Mouse (Mus musculus) lung, embryonic 16.5 days (tissue): ENCODE results near the gene Lmo7. TPM values are rescaled to one million over a fixed set of nuclear protein-coding genes. Genes with fewer than 3 reads are reported as not detected.

ENCODE experiments used
- ATAC-seq: fragments of 200-750 bp; cut with Nextera tagmentation; 2 replicates; pipeline ENCODE4 v1.8.0; 2017; ENCODE audit warnings: low read depth, mild to moderate bottlenecking, moderate library complexity
- H3K27ac ChIP-seq: fragments of 300-500 bp; sonication (generic); 2 replicates; pipeline ENCODE4 v1.5.1; 2014; ENCODE audit warnings: mild to moderate bottlenecking, control low read depth, low read length
- H3K27me3 ChIP-seq: fragments of 300-500 bp; sonication (generic); 2 replicates; pipeline ENCODE4 v1.6.1; 2014; ENCODE audit warnings: low read depth, low read length, mixed read lengths; ENCODE audit not compliant: control insufficient read depth, insufficient read depth
- H3K36me3 ChIP-seq: fragments of 300-500 bp; sonication (generic); 2 replicates; pipeline ENCODE4 v1.6.1; 2014; ENCODE audit warnings: low read length; ENCODE audit not compliant: control insufficient read depth, insufficient read depth
- H3K4me1 ChIP-seq: fragments of 300-500 bp; sonication (generic); replicated peaks from 2 replicates; pipeline ENCODE4 v1.6.1; 2014; ENCODE audit warnings: low read length, mixed read lengths; ENCODE audit not compliant: control insufficient read depth, insufficient read depth
- H3K4me2 ChIP-seq: fragments of 300-500 bp; sonication (generic); 2 replicates; pipeline ENCODE4 v1.6.1; 2014; ENCODE audit warnings: low read depth, low read length, control low read depth
- H3K4me3 ChIP-seq: fragments of 300-500 bp; sonication (generic); 2 replicates; pipeline ENCODE4 v1.5.1; 2014; ENCODE audit warnings: mild to moderate bottlenecking, low read length, control low read depth
- H3K9ac ChIP-seq: fragments of 300-500 bp; sonication (generic); 2 replicates; pipeline ENCODE4 v1.6.1; 2014; ENCODE audit warnings: low read length, control low read depth
- H3K9me3 ChIP-seq: fragments of 300-500 bp; sonication (generic); 2 replicates; pipeline ENCODE4 v1.6.1; 2016; ENCODE audit warnings: low read length; ENCODE audit not compliant: control insufficient read depth
- WGBS: fragments of 180-500 bp; shearing (Covaris S2); extraction: QIAGEN DNeasy Blood & Tissue Kit; methylation state at CpG from one replicate; pipeline ENCODE4 v1.1.7; 2014; 5-methylcytosine and 5-hydroxymethylcytosine counted together
- polyA plus RNA-seq: library from polyadenylated mRNA; unstranded; fragments of >200 nt; fragmentation: Nextera tagmentation; extraction: Ambion mirVana; gene quantifications from 2 replicates; pipeline ENCODE4 v1.2.1, GENCODE M21; 2015

Gene Lmo7
- polyA plus RNA-seq, 1 experiment from 2014 or later = 46.4 TPM

DNA sequence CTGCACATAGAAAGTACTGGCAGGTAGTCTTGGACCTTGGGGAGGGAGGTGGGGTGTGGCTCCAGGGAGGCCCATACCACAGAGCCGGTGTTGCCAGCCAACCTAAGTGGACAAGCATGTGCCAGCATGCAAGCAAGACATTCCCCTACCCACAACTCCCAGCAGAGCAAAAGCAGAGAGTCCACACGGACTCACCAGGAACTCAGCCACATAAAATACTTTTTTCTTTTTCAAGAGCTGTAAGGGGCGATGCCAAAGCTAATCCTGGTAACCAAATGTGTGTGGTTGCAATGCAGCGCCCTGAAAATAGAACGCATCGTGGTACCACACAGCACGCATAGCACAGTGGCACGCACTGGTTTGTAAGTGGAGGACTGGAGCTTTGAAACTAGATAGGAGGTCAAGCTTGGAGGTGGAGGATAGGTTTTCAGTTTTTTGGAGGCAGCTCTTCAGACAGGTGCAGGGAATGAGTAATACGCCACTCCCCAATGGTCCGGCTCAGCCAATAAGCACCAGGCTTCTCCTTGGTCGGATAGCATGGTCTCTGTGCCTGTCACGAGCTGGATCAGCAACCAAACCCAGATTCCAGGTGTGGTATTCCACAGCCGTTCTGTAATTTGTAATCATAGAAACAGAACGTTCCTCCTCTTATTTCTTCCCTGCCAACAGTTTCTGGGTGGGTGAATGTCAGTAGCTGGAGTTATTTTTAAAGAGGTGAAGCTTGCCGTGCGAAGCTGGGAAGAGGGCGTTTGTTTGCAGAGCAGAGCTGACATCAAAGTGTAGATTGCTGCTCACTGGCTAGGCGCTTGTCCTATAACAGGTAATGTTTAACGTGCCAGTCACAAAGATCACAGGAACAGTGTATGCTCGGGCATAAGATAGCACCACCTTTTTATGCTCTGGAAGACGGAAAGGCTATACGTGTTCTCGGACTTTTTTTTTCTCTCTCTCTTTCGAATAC is 110.3 kb downstream of the Lmo7 start:
- Histone ChIP-seq H3K4me1 (peaks cover 10% of the 10 kb centered on the region), H3K4me2 (peak overlapping the region; percentile 38), H3K9ac (peak overlapping the region; percentile 58), H3K9me3 (no peaks in the 10 kb centered on the region), H3K4me3 (peak overlapping the region; percentile 46), H3K36me3 (no peaks in the 10 kb centered on the region), H3K27me3 (no peaks in the 10 kb centered on the region), H3K27ac (peak overlapping the region; percentile 89)
- peak; percentile 80 for ATAC-seq
- 40% methylated on average over 24 of the region's 24 CpGs for WGBS

- 61% methylated on average over 5 of the region's 5 CpGs for WGBS
- Histone ChIP-seq H3K4me1 (peaks cover 10% of the 10 kb centered on the region), H3K27ac (peak overlapping the region; percentile 69), H3K9ac (peak overlapping the region; percentile 61), H3K9me3 (no peaks in the 10 kb centered on the region), H3K4me3 (peak overlapping the region; percentile 46), H3K27me3 (no peaks in the 10 kb centered on the region), H3K4me2 (peak overlapping the region; percentile 50), H3K36me3 (no peaks in the 10 kb centered on the region)
- no peak for ATAC-seq
These were observed 111.5 kb downstream of the Lmo7 start for GRCm38 (mm10) chr14:101841271-101841670.

DNA sequence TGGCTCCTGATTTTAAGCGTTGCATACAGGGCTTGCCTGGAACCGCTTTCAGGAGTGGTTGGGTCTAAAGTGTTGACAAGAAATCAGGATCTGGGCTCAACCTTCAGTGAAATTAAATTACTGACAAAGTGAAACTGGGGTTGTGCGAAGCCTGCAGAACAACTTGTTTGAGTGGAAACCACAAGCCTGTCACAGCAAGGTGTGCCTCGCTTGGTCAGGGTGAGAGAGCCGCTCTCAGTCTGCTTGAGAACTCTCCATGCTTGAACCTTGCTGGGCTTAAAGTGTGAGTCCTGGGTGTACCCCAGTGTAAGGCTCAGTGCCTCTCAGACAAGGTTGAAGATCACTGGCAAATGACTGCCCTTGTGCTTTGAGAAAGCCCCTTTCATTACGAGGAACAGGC is 112.8 kb downstream of the Lmo7 start:
- Histone ChIP-seq H3K9me3 (no peaks in the 10 kb centered on the region), H3K4me3 (peak overlapping the region; percentile 46), H3K4me2 (peak overlapping the region; percentile 50), H3K9ac (peak overlapping the region; percentile 57), H3K27me3 (no peaks in the 10 kb centered on the region), H3K4me1 (peaks cover 5% of the 10 kb centered on the region), H3K27ac (peak overlapping the region; percentile 77), H3K36me3 (no peaks in the 10 kb centered on the region)
- no peak for ATAC-seq
- 58% methylated on average over 6 of the region's 6 CpGs for WGBS

DNA sequence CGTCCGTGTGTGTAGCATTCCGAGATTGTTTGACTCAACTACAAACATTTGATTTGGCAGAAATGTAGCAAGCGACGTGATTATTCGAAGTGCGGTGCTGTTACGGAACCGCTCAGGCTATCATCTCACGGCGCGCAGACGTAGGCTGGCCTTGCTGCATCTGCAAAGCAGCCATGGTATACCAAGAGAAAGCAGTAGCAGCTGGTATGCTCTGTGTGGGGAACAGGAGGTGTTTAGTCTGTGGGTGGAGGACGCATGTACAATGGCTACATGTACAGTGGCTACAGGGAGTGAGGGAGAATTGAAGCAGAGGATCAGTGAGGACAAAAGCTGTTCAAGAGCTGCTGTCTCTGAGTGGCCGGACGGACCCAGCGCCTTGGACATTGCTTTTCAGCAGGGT is 113.7 kb downstream of the Lmo7 start:
- H3K36me3 ChIP-seq = no peaks in the 10 kb centered on the region
- H3K9ac ChIP-seq = peak overlapping the region; percentile 0; the same call in 1 of the 2 replicates
- H3K4me3 ChIP-seq = peak overlapping the region; percentile 46
- H3K27ac ChIP-seq = no peak overlapping the region
- no peaks in the 10 kb centered on the region for H3K9me3 ChIP-seq
- H3K4me1 ChIP-seq = peaks cover 2% of the 10 kb centered on the region; the same call in 1 of the 2 replicates
- peak overlapping the region; percentile 50 for H3K4me2 ChIP-seq
- no peak for ATAC-seq
- 78% methylated on average over 17 of the region's 17 CpGs for WGBS
- no peaks in the 10 kb centered on the region for H3K27me3 ChIP-seq

GRCm38 (mm10) chr14:101844467-101844866 is 114.7 kb downstream of the Lmo7 start:
- Histone ChIP-seq H3K4me1 (peaks cover 1% of the 10 kb centered on the region; the same call in 1 of the 2 replicates), H3K27me3 (no peaks in the 10 kb centered on the region), H3K4me2 (no peak overlapping the region), H3K4me3 (no peak overlapping the region), H3K36me3 (no peaks in the 10 kb centered on the region), H3K27ac (no peak overlapping the region), H3K9me3 (no peaks in the 10 kb centered on the region), H3K9ac (no peak overlapping the region)
- WGBS = 60% methylated on average over 7 of the region's 7 CpGs
- no peak for ATAC-seq

DNA sequence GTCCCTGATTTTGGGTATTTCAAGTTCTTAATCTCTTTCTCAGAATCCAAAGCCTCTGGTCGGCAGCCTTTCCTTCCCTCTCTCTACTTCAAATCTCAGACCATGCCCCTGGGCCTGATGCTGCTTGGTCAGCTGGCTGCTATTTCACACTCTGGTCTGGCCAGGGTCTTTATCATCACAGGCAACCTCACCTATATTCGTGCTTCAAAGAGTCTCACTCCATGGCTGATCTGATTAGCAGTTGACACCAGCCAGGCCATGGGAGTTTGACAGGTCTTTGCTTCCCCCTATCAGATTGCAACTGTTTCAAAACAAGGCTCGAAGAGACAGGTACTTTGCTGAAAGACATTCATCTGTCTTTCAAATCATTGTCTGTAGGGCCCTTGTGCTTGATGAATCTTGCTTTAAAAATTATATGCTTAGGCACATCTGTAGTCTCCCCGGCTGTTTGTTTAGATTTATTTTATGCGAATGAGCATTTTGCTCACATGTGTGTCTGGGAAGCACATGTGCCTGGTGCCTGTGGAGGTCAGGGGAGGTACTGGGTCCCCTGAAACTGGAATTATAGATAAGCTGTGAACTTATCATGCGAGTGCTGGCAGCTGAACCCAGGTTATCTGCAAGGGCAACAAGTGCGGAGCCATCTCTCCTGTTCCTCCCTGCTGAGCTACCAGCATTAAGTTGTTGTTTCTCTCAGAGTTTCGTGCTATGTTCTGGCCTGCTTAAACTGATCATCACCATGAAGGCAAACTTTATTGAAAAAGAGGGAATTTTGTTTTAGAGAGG is 116.5 kb downstream of the Lmo7 start:
- no peak for ATAC-seq

DNA sequence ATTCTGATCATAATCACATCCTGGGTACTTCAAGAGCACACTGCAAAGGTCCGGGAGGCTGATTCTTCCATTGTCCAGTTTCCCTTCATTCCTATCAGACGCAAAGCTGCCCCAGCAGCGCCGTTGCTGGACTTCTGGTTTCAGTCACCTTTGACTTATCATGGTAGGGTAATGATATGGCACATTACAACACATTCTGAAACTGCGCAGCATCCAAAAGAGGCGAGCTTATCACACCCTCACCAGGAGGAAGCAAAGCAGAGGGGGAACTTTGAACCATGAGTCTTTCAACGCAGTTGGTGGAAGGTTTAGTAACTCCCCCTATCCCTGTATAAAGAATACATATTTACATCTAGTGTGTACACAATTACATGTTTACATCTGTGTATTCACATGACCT is 117.8 kb downstream of the Lmo7 start:
- Histone ChIP-seq H3K4me3 (no peak overlapping the region), H3K36me3 (no peaks in the 10 kb centered on the region), H3K4me1 (peaks cover 1% of the 10 kb centered on the region; the same call in 1 of the 2 replicates), H3K27me3 (no peaks in the 10 kb centered on the region), H3K9me3 (no peaks in the 10 kb centered on the region), H3K4me2 (no peak overlapping the region), H3K9ac (no peak overlapping the region), H3K27ac (no peak overlapping the region)
- no peak for ATAC-seq
- 75% methylated on average over 7 of the region's 7 CpGs for WGBS

More for the DNA sequence above, 116.5 kb downstream of the Lmo7 start:
- H3K4me3 ChIP-seq = no peak overlapping the region
- WGBS = 58% methylated on average over 8 of the region's 8 CpGs
- H3K36me3 ChIP-seq = no peaks in the 10 kb centered on the region
- H3K27me3 ChIP-seq = no peaks in the 10 kb centered on the region
- no peak overlapping the region for H3K9ac ChIP-seq
- no peak overlapping the region for H3K4me2 ChIP-seq
- H3K9me3 ChIP-seq = no peaks in the 10 kb centered on the region
- no peaks in the 10 kb centered on the region; the same call in 1 of the 2 replicates for H3K4me1 ChIP-seq
- no peak overlapping the region for H3K27ac ChIP-seq

DNA sequence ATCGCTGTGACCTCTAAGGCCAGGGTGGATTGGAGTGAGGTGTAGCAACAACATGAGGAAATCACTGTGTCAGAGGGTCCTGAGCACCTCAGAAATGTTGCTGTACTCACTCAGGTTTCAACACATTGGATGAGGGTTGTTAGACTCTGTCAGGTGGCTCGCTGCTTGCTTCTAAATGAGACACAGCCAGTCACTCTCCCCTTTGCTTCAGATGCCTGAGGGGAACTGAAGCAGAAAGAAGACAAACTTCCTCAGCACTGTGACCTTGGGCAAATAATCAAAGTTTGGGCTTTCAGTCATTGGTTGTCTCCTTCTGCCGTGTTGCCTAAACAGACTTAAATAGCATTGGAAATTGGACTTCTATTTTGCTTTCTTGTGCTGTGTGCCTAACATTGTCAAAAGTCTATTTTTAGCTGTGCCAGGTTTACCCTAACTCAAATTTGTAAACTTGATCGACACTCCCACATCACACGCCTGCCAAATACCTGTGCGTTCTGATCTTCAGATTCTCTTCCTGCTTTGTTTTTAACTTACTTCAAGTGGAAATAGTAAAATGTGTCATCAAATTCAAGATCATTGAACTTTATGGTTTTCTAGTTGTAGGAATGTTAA is 122.9 kb downstream of the Lmo7 start:
- Histone ChIP-seq H3K4me1 (peaks cover 4% of the 10 kb centered on the region; the same call in 1 of the 2 replicates), H3K9me3 (no peaks in the 10 kb centered on the region), H3K4me3 (no peak overlapping the region), H3K27ac (no peak overlapping the region), H3K36me3 (no peaks in the 10 kb centered on the region), H3K9ac (no peak overlapping the region), H3K4me2 (no peak overlapping the region), H3K27me3 (no peaks in the 10 kb centered on the region)
- WGBS = 65% methylated on average over 6 of the region's 6 CpGs
- ATAC-seq = no peak
